Mouse (Mus musculus): ENCODE data around the gene Tubb4b.

DNA sequence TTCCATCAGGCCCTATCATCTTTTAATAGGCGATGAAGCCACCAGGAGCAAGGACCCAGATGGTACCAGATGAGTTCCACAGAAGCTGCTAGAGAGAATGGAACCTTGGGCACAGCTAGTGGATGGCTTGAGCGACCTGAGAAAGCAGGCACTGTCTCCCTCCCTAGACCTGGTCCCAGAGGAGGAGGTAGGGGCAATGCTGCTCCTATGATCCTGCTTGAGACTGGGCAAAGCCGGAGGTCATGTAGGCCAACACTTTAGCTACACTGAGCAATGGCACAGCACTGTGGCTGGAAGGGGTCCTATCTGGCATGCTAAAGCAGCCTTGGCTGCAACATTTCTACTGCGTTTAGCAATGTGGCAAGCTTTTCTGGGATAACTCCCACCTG, 48.8 kb downstream of the Tubb4b start:
- TF ChIP-seq CTCF (IDR thresholded peaks at IDR 0.05; ENCODE audit: low read depth, low read length) = no peak
- no peak for TF ChIP-seq POLR2A (IDR thresholded peaks at IDR 0.05; ENCODE audit: extremely low read depth, insufficient read depth, low read length)

All from liver, adult 2 months (tissue).